Mouse (Mus musculus) kidney, adult 2 months (tissue): Measurements from ENCODE around the gene Tuba1c.

Source experiments
- CTCF ChIP-seq: fragments of 200-500 bp; conservative IDR thresholded peaks from 2 replicates; pipeline ENCODE4 v1.5.1; 2011; ENCODE audit warnings: low read depth, mild to moderate bottlenecking, control low read depth, low read length, moderate library complexity, mixed read lengths; ENCODE audit not compliant: insufficient read depth, insufficient read length
- POLR2A ChIP-seq: fragments of 200-500 bp; IDR thresholded peaks from one replicate; pipeline ENCODE4 v1.6.1; 2011; ENCODE audit warnings: low read depth, low read length, control low read depth

DNA sequence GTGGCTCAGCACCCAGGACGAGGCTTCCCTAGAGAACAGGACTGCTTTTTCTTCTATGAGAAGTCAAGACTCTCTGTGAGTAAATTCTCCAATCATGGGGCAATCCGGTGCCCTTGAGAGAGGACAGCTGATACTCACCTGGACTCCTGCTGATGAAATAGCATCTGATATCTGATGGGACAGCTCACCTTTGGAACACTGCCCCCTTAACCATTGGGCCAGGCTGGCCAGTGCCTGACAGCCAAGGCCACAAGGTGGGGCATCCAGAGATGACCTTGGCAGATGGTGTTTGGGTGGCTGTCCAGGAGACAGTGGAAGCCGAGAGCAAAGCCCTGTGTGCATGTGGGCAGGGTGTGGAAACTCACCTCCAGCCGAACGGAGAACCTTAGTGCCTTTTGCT is 12.6 kb downstream of the Tuba1c start:
- no peak for TF ChIP-seq CTCF
- no peak for TF ChIP-seq POLR2A
